Mouse (Mus musculus): ENCODE data around the gene 1700015F17Rik. TPM values are rescaled to one million over a fixed set of nuclear protein-coding genes. Genes with fewer than 3 reads are reported as not detected.
A peak's percentile ranks its signal among the peaks of the same experiment; 100 is the strongest.

The 1700015F17Rik gene
- 1 to 10 TPM in 1 of 4 experiments, under 1 TPM in 2, not detected in 1; 0.52 to 2.3 (median 0.56) TPM for total RNA-seq (2022)

- no peak for DNase-seq
Observed at GRCm38 (mm10) chr5:5479043-5479442, at the start of gene 1700015F17Rik. Gene 1700015F17Rik, minus strand, starts transcription at chr5:5479143.

DNA sequence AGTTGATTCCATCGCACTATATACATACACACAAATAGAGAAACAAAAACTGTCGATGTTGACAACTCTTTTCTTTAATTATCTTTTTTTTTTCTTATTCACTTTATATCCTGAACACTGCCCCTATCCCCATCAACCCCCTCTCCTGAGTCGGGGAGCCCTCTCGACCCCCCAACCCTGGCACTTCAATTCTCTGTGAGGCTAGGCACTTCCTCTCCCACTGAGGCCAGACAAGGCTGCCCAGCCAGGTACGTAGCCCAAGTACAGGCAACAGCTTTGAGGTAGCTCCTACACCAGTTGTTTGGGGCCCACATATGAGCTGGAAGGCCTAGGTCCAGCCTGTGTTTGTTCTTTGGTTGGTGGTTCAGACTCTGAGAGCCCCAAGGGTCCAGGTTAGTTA is 36.5 kb upstream of the 1700015F17Rik start:
- no peak for DNase-seq

DNA sequence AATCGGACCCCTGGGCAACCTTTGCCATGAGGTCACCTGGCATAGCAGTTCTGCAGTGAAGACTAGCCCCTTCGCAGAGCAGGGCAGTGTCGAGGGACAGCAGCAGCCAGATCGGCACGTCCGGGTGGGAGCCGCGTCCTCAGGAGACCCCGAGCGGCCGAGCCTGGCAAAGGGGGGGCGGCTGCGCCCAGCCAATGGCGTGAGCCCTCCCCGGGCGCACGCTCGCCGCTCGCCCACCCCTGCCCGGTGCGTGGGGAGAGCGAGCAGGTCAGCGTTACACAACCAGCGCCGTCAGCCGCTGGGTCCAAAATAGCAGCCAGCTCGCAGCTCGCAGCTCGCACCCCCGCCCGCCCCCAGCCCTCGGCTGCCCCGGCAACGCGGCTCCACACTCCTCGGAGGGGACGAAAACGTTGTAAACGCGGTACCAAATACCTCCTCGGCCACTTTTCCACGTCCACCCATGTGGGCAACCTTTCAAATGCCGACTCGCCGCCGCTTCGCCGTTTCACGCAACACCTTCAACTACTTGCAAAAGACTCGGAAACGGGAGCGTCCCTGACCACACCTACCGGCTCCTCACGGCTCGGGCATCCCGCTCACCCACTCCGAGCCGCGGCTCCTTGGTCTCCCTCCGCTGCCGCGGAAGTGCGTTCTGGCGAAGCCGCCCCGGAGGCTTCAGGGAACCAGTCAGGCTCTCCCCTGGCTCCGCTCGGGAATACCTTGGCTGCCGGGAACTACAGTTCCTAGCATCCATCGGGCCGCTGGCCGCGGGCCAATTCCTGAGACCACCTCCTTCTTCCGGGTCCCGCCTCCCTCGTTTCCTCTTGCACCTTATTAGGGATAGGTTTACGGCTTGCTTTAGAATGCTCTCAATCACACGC is 35.5 kb upstream of the 1700015F17Rik start, which contains the start of gene Cldn12:
Cldn12 (minus strand) TSS at position 763 of the 881 bp plus-strand sequence.
- DNase-seq, result peak; percentile 95

DNA sequence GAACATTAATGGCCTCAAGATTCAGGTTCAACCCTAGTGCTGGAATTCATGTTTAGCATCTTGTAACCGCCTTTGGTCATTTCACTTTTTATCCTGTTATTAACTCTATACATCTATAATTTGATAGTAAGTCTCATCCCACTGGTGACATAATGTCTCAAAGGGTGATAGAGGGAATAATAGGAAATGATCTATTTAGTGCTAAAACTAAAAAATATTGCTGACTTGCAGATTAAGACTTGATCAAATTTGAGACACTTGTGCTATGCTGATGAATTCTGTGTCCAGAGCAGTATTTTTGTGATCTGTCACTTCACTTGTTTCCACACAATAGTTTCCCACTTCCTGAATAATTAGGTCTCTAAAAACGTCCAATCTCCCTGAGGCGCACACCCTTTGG is 32.5 kb upstream of the 1700015F17Rik start:
- DNase-seq, result no peak

GRCm38 (mm10) chr5:5510989-5511388 is 32.0 kb upstream of the 1700015F17Rik start:
- DNase-seq, result no peak

DNA sequence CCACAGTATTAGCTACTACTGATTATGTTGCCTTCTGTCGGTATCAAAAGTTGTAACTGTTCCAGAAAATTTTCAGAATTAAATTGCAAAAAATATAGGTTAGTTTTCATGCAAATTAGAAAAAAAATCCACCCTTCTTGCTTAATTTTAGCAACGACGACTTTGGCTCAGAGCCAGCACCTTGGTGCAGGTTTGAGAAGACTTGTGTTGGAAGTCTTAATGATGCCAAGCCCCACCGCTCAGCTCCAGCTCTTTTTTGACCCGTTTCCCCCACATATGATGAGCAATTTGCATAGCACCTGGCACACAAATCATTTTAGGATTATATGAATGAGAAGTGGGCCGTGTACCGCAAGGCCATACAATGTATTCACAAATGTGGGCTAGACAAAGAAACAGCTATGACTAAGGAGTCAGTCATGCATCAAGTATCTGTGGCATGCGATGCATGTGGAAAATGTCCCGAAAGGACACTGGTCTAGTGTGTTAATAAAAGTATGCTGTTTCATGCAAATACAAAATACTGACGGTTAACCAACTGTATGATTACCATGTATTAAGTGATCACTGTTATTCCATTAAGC is 31.5 kb upstream of the 1700015F17Rik start:
- no peak for DNase-seq

GRCm38 (mm10) chr5:5508231-5508630 is 29.3 kb upstream of the 1700015F17Rik start:
- DNase-seq, result no peak

DNA sequence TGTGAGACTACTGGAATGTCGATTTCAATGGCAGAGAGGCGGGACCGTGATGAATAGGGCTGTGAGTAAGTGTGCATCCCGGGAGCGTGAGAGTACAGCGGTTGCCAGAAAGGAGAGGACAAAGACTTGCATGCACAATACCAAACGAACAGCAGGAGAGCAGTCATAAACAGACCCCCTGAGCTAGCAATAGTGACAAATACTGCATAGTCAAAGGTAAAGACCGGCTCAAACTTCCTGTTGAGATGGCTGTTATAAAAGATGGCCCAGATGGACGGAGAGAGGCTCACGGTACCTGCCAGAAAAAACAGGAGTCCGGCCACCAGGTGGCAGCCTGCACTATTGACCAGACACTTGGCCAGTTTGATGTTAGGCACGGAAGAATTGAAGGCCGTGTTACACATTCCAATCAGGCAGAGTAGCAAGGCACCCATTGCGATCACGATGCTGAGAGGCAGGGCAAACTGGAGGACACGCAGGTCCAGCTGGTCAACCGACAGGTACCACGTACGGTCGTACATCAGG is 28.8 kb upstream of the 1700015F17Rik start:
- DNase-seq, result peak; percentile 28

GRCm38 (mm10) chr5:5504456-5504855 is 25.5 kb upstream of the 1700015F17Rik start:
- DNase-seq, result no peak

GRCm38 (mm10) chr5:5503381-5503780 is 24.4 kb upstream of the 1700015F17Rik start:
- no peak for DNase-seq

DNA sequence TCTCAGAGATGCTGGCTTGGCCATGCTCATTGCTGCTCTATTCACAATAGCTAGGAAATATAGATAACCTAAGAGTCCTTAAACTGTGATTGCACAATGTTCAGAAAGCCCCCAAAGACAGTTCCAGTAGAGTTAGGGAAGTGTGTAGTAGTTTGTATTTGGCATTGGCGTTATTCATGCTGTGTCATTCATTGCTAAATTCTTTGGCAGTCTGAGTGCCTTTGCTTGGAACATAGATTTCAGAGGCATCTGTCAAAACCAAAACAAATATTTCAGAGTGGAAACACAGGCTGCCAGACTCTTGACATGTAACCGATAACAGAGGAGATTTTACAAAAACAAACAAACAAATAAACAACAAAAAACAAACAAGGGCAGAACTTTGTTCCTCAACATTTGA is 22.6 kb upstream of the 1700015F17Rik start:
- DNase-seq, result no peak

- no peak for DNase-seq
Observed at GRCm38 (mm10) chr5:5496393-5496792, 17.4 kb upstream of the 1700015F17Rik start.

DNA sequence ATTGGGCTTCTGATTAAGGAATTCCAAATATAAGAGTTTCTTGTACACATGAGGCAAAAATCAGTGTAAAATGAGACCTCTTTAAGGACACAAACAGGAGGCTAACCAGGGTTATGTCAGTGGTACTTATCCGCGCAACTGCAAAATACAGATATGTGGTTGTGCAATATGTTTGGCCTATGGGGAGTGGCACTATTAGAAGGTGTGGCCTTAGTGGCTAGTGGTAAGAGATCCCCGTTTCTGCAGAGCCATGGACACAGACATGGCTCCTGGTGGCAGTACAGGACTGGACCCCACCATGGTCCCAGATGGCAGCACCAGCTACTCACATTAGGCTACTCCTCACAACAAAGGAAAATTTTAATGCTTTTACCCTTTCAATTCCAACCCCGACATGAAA is 16.1 kb upstream of the 1700015F17Rik start:
- no peak for DNase-seq

DNA sequence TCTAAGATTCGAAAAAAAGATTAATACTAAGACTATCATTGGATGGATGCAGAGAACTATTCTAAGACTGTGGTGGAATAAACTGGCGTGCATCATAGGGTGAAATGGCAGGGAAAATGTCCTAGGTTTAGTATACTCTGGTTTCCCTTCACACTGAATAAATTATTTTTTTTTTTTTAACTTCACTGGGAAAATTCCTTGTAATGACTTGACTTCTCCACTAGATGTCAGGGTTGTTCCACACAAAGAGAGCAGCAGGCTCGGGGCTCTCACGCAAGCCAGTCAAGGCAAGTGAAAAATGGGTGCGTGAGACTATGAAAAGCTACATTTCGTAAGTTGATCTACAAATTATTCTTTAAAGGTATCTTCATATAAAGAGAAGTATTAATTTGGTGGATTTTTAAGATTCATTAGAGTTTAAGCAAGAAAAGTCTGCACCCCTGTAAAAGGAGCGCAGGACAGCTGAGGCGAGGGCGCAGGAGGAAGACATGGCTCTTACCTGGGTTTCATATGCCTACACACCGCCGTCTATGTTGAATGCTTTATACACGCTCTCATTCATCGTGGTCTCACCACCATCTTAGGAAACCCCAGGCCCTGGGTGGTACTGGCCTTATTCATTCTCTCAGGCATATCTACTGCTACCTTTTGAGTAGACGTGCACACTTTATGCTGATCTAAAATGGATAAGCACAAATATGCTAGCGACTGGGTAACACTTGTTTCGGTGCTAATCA is 15.5 kb upstream of the 1700015F17Rik start:
- no peak for DNase-seq

GRCm38 (mm10) chr5:5492163-5492562 is 13.2 kb upstream of the 1700015F17Rik start:
- no peak for DNase-seq

GRCm38 (mm10) chr5:5486071-5486470 is 7.1 kb upstream of the 1700015F17Rik start:
- no peak for DNase-seq

- DNase-seq, result no peak
Observed at GRCm38 (mm10) chr5:5483254-5483858, 4.4 kb upstream of the 1700015F17Rik start.

- no peak for DNase-seq
Observed at GRCm38 (mm10) chr5:5481662-5482061, 2.7 kb upstream of the 1700015F17Rik start.

- DNase-seq, result no peak
Observed at GRCm38 (mm10) chr5:5476133-5476532, 2.8 kb downstream of the 1700015F17Rik start.

DNA sequence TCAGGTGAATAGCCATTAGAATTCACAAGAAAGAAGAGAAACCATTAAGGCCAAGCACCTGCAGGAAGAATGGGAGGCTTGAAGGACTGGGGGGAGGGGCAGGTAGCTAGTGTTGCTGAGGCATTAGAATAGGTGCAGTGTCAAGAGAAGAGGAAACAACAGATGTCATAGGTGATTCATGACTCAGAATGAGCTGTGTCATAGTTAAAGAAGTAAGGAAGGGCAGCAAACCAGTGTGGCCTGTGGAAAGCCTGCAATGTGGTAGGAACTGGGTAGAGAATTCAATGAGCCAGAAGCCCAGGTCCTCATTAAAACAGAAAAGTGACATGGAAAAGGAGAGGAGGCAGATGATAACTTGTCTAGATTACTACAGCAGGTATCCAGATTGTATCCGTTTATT is 13.7 kb downstream of the 1700015F17Rik start:
- no peak for DNase-seq

- DNase-seq, result no peak
Observed at GRCm38 (mm10) chr5:5431746-5432438, 47.1 kb downstream of the 1700015F17Rik start.

GRCm38 (mm10) chr5:5423723-5424171 is 55.2 kb downstream of the 1700015F17Rik start:
- no peak for DNase-seq
